Mouse (Mus musculus): ENCODE data around the gene Prdm16.

Prdm16 gene

GRCm38 (mm10) chr4:154346731-154347522 is 289.7 kb downstream of the Prdm16 start:
- no peak for DNase-seq (ENCODE audit: extremely low read depth, low read depth, low spot score)

- no peak for DNase-seq (ENCODE audit: extremely low read depth, low read depth, low spot score)
Measured at GRCm38 (mm10) chr4:154336650-154337049, 300.0 kb downstream of the Prdm16 start.

- no peak for DNase-seq (ENCODE audit: extremely low read depth, low read depth, low spot score)
Measured at GRCm38 (mm10) chr4:154335761-154336160, 300.9 kb downstream of the Prdm16 start, which contains the start of gene B230104I21Rik. TSS of gene B230104I21Rik (plus strand) at chr4:154336127.

- no peak for DNase-seq (ENCODE audit: extremely low read depth, low read depth, low spot score)
Measured at GRCm38 (mm10) chr4:154334699-154335402, 301.8 kb downstream of the Prdm16 start.

GRCm38 (mm10) chr4:154333300-154333699 is 303.4 kb downstream of the Prdm16 start:
- no peak for DNase-seq (ENCODE audit: extremely low read depth, low read depth, low spot score)

GRCm38 (mm10) chr4:154331271-154331670 is 305.4 kb downstream of the Prdm16 start:
- no peak for DNase-seq (ENCODE audit: extremely low read depth, low read depth, low spot score)

- DNase-seq (ENCODE audit: extremely low read depth, low read depth, low spot score): no peak
Measured at GRCm38 (mm10) chr4:154330001-154330400, 306.7 kb downstream of the Prdm16 start.

- no peak for DNase-seq (ENCODE audit: extremely low read depth, low read depth, low spot score)
Measured at GRCm38 (mm10) chr4:154328836-154329235, 307.8 kb downstream of the Prdm16 start.

GRCm38 (mm10) chr4:154328431-154328830 is 308.2 kb downstream of the Prdm16 start:
- no peak for DNase-seq (ENCODE audit: extremely low read depth, low read depth, low spot score)

- no peak for DNase-seq (ENCODE audit: extremely low read depth, low read depth, low spot score)
Measured at GRCm38 (mm10) chr4:154325410-154325809, 311.3 kb downstream of the Prdm16 start.

GRCm38 (mm10) chr4:154313622-154313967 is 323.1 kb downstream of the Prdm16 start:
- no peak for DNase-seq (ENCODE audit: extremely low read depth, low read depth, low spot score)

- DNase-seq (ENCODE audit: extremely low read depth, low read depth, low spot score): no peak
Measured at GRCm38 (mm10) chr4:154312935-154313621, 323.6 kb downstream of the Prdm16 start.

GRCm38 (mm10) chr4:154312143-154312812 is 324.4 kb downstream of the Prdm16 start:
- no peak for DNase-seq (ENCODE audit: extremely low read depth, low read depth, low spot score)

- no peak for DNase-seq (ENCODE audit: extremely low read depth, low read depth, low spot score)
Measured at GRCm38 (mm10) chr4:154310576-154311262, 326.0 kb downstream of the Prdm16 start.

GRCm38 (mm10) chr4:154309131-154309530 is 327.5 kb downstream of the Prdm16 start:
- no peak for DNase-seq (ENCODE audit: extremely low read depth, low read depth, low spot score)

- no peak for DNase-seq (ENCODE audit: extremely low read depth, low read depth, low spot score)
Measured at GRCm38 (mm10) chr4:154301466-154301881, 335.2 kb downstream of the Prdm16 start, which contains the start of gene Arhgef16. TSS of gene Arhgef16 (minus strand) at chr4:154301676.

- no peak for DNase-seq (ENCODE audit: extremely low read depth, low read depth, low spot score)
Measured at GRCm38 (mm10) chr4:154299541-154300271, 337.0 kb downstream of the Prdm16 start.

GRCm38 (mm10) chr4:154297761-154298160 is 338.9 kb downstream of the Prdm16 start:
- no peak for DNase-seq (ENCODE audit: extremely low read depth, low read depth, low spot score)

GRCm38 (mm10) chr4:154294262-154294731 is 342.4 kb downstream of the Prdm16 start:
- no peak for DNase-seq (ENCODE audit: extremely low read depth, low read depth, low spot score)
